16 mouse cellular contexts compared by ENCODE assay signal in genomic region chr3:118361741-118362141, GRCm38 (mm10).
A peak's percentile ranks its signal among the peaks of the same experiment; 100 is the strongest.
DNase-seq lines count a peak whose midpoint lies in the region; ATAC-seq and TF ChIP-seq lines count a peak whose summit lies in the region.
"Had no signal": no experiment of that assay in that cellular context is flagged by ENCODE, and none has a peak within 500 bp of the region (broad histone marks: within the 10 kb centered on the region; RNA-seq: fewer than 3 reads in every experiment).

No protein-coding gene starts in this region.

- no peaks in the 10 kb centered on the region for H3K36me3 ChIP-seq in hindbrain, embryonic 14.5 days (replicated peaks; ENCODE audit: control insufficient read depth, insufficient read depth)
- no peaks in the 10 kb centered on the region for H3K36me3 ChIP-seq in hindbrain, embryonic 10.5 days
- H3K36me3 ChIP-seq in midbrain, postnatal 0 days (ENCODE audit: insufficient read depth, low read length): no peaks in the 10 kb centered on the region
- no peaks in the 10 kb centered on the region for H3K36me3 ChIP-seq in midbrain, embryonic 10.5 days
- H3K36me3 ChIP-seq in stomach, postnatal 0 days (ENCODE audit: control insufficient read depth, insufficient read depth, low read length): no peaks in the 10 kb centered on the region
- H3K36me3 ChIP-seq: limb, embryonic 13.5 days; midbrain, embryonic 15.5 days had no signal

- no peaks in the 10 kb centered on the region for H3K9me3 ChIP-seq in hindbrain, embryonic 14.5 days (ENCODE audit: control insufficient read depth, low read length)
- no peaks in the 10 kb centered on the region for H3K9me3 ChIP-seq in hindbrain, embryonic 10.5 days
- H3K9me3 ChIP-seq in midbrain, postnatal 0 days (ENCODE audit: low read length): no peaks in the 10 kb centered on the region
- H3K9me3 ChIP-seq in midbrain, embryonic 10.5 days (replicated peaks): no peaks in the 10 kb centered on the region
- H3K9me3 ChIP-seq in stomach, postnatal 0 days (ENCODE audit: control insufficient read depth, low read length): no peaks in the 10 kb centered on the region
- H3K9me3 ChIP-seq: limb, embryonic 13.5 days; midbrain, embryonic 15.5 days had no signal

- peak; percentile 28 for DNase-seq in hindbrain, embryonic 14.5 days (ENCODE audit: low spot score)
- DNase-seq in hindbrain, embryonic 10.5 days (ENCODE audit: low spot score): no peak
- DNase-seq in midbrain, postnatal 0 days (ENCODE audit: low spot score): peak; percentile 61
- no peak for DNase-seq in midbrain, embryonic 10.5 days (ENCODE audit: low spot score)
- DNase-seq in cerebellum, adult 9-11 months: peak; percentile 12
- DNase-seq in layer of hippocampus, postnatal 14 days (ENCODE audit: low spot score in 2 of 2): peak; percentile 36 to 85
- no peak for DNase-seq in T-cell, adult 2 months (ENCODE audit: low spot score)
- no peak for DNase-seq in stomach, postnatal 0 days (ENCODE audit: low spot score)
- DNase-seq: adrenal gland, postnatal 10 days; kidney, postnatal 14 days; lung, postnatal 14 days; right cerebral cortex, postnatal 14 days; thymus, postnatal 36 days had no signal

- H3K4me3 ChIP-seq in hindbrain, embryonic 14.5 days (replicated peaks; ENCODE audit: low read length): no peak overlapping the region
- H3K4me3 ChIP-seq in hindbrain, embryonic 10.5 days: no peak overlapping the region
- H3K4me3 ChIP-seq in midbrain, postnatal 0 days (ENCODE audit: low read depth, low read length): no peak overlapping the region
- H3K4me3 ChIP-seq in midbrain, embryonic 10.5 days: no peak overlapping the region
- no peak overlapping the region for H3K4me3 ChIP-seq in stomach, postnatal 0 days (ENCODE audit: low read depth, low read length)
- H3K4me3 ChIP-seq: limb, embryonic 13.5 days; midbrain, embryonic 15.5 days had no signal

- TF ChIP-seq EP300 in stomach, postnatal 0 days (optimal IDR thresholded peaks at IDR 0.05): no peak

- no peaks in the 10 kb centered on the region for H3K4me1 ChIP-seq in hindbrain, embryonic 14.5 days (replicated peaks; ENCODE audit: control insufficient read depth, insufficient read depth, low read length)
- no peaks in the 10 kb centered on the region for H3K4me1 ChIP-seq in hindbrain, embryonic 10.5 days (replicated peaks)
- no peaks in the 10 kb centered on the region for H3K4me1 ChIP-seq in midbrain, postnatal 0 days (ENCODE audit: insufficient read depth, low read length)
- H3K4me1 ChIP-seq in midbrain, embryonic 10.5 days: no peaks in the 10 kb centered on the region
- H3K4me1 ChIP-seq in stomach, postnatal 0 days (replicated peaks; ENCODE audit: control insufficient read depth, insufficient read depth): no peaks in the 10 kb centered on the region
- H3K4me1 ChIP-seq: limb, embryonic 13.5 days; midbrain, embryonic 15.5 days had no signal

- H3K27ac ChIP-seq in hindbrain, embryonic 14.5 days: no peak overlapping the region
- no peak overlapping the region for H3K27ac ChIP-seq in hindbrain, embryonic 10.5 days
- H3K27ac ChIP-seq in midbrain, postnatal 0 days (ENCODE audit: low read depth, low read length): no peak overlapping the region
- H3K27ac ChIP-seq in midbrain, embryonic 10.5 days (replicated peaks): no peak overlapping the region
- no peak overlapping the region for H3K27ac ChIP-seq in stomach, postnatal 0 days (replicated peaks)
- H3K27ac ChIP-seq: limb, embryonic 13.5 days; midbrain, embryonic 15.5 days had no signal

- H3K4me2 ChIP-seq in hindbrain, embryonic 14.5 days (replicated peaks): no peak overlapping the region
- no peak overlapping the region for H3K4me2 ChIP-seq in midbrain, postnatal 0 days (ENCODE audit: low read depth, low read length, poor library complexity, severe bottlenecking)
- no peak overlapping the region for H3K4me2 ChIP-seq in stomach, postnatal 0 days (replicated peaks; ENCODE audit: low read depth)
- H3K4me2 ChIP-seq: limb, embryonic 13.5 days; midbrain, embryonic 15.5 days had no signal

- TF ChIP-seq CTCF in midbrain, postnatal 0 days (IDR thresholded peaks at IDR 0.05): no peak
- TF ChIP-seq CTCF in stomach, postnatal 0 days (IDR thresholded peaks at IDR 0.05; ENCODE audit: low read depth): no peak

- no peak overlapping the region for H3K9ac ChIP-seq in hindbrain, embryonic 14.5 days
- H3K9ac ChIP-seq in midbrain, postnatal 0 days (replicated peaks; ENCODE audit: low read length, poor library complexity, severe bottlenecking): no peak overlapping the region
- H3K9ac ChIP-seq in stomach, postnatal 0 days (ENCODE audit: low read length): no peak overlapping the region
- H3K9ac ChIP-seq: limb, embryonic 13.5 days; midbrain, embryonic 15.5 days had no signal

- H3K27me3 ChIP-seq in hindbrain, embryonic 14.5 days (ENCODE audit: control insufficient read depth, insufficient read depth, low read length): no peaks in the 10 kb centered on the region
- no peaks in the 10 kb centered on the region for H3K27me3 ChIP-seq in hindbrain, embryonic 10.5 days (ENCODE audit: insufficient read depth, poor library complexity, severe bottlenecking)
- H3K27me3 ChIP-seq in midbrain, postnatal 0 days (ENCODE audit: insufficient read depth, low read length): no peaks in the 10 kb centered on the region
- no peaks in the 10 kb centered on the region for H3K27me3 ChIP-seq in midbrain, embryonic 10.5 days (ENCODE audit: low read depth, poor library complexity, severe bottlenecking)
- no peaks in the 10 kb centered on the region for H3K27me3 ChIP-seq in stomach, postnatal 0 days (ENCODE audit: control insufficient read depth, insufficient read depth, low read length)
- H3K27me3 ChIP-seq: limb, embryonic 13.5 days; midbrain, embryonic 15.5 days had no signal

- ATAC-seq in hindbrain, embryonic 14.5 days (ENCODE audit: low FRiP score): no peak
- no peak for ATAC-seq in midbrain, postnatal 0 days (ENCODE audit: low FRiP score)
- ATAC-seq in stomach, postnatal 0 days (ENCODE audit: low FRiP score, low TSS enrichment): no peak
- ATAC-seq: inflammation-experienced regulatory T-cells, adult 6 months; midbrain, embryonic 15.5 days had no signal

- 83% methylated on average over 5 of the region's 5 CpGs for WGBS in hindbrain, embryonic 14.5 days
- 91% methylated on average over 5 of the region's 5 CpGs for WGBS in hindbrain, embryonic 10.5 days
- WGBS in midbrain, postnatal 0 days: 81% methylated on average over 5 of the region's 5 CpGs
- 94% methylated on average over 5 of the region's 5 CpGs for WGBS in midbrain, embryonic 10.5 days
- WGBS in stomach, postnatal 0 days: 52% methylated on average over 5 of the region's 5 CpGs

Comparison
In these comparisons a context has a peak if more than half of its experiments do, and no peak if none do; other contexts are left out.
1. DNase-seq: peak in hindbrain, embryonic 14.5 days (single experiment), midbrain, postnatal 0 days (single experiment), cerebellum, adult 9-11 months (single experiment) and layer of hippocampus, postnatal 14 days (2 of 2); none in hindbrain, embryonic 10.5 days (single experiment), midbrain, embryonic 10.5 days (single experiment), T-cell, adult 2 months (single experiment) and stomach, postnatal 0 days (single experiment).